Mouse (Mus musculus) layer of hippocampus, postnatal 10 days (tissue): ENCODE results near the gene C5ar2. TPM values are rescaled to one million over a fixed set of nuclear protein-coding genes. Genes with fewer than 3 reads are reported as not detected.
A peak's percentile ranks its signal among the peaks of the same experiment; 100 is the strongest.

Experiments
- DNase-seq, 2 experiments: peaks; one replicate each; pipeline ENCODE4 v3.0.0; 2021; ENCODE audit warnings: low spot score in 2 of 2
- total RNA-seq, 2 experiments: library from RNA; stranded (reverse); gene quantifications; 2 replicates each; pipeline ENCODE4 v1.2.3; 2021

The C5ar2 gene
- total RNA-seq, 2 experiments from 2014 or later = 0.33 to 0.37 TPM

DNA sequence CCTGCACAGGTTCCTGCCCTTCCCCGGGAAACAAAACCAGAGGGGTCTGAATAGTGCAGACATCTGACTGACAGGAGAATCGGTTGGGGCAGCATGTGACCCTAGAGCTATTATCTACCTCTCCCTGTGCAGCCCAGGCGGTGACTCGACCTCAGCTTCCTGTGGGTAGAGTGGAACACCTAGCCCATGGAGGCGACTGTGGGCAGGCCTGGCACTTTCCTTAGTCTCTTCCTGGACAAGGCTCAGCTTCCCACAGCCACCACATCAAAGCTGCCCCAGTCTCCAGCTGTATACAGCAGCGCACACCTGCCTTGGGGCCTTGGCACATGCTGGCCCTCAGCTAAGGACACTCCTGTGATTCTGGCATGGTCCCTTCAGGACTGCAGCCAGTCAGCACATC, 42.8 kb downstream of the C5ar2 start:
- DNase-seq = no peak

DNA sequence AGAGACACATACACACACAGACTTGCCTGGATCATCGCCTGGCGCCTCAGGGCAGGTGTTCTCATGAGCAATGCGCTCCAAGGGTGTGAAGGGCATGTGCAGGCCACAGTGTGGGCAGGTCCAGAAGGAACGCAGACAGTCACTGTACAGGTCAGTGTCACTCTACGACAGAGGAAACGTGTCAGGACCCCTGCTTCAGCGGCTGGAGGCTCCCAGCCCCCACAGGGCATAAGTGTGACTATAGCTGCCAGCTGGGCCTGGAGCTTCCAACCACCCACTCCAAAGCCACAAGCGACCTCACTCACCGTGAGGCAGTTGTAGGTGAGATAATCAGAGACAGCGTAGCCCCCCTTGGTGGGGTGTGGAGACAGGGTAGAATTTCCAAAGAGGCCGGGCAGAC, 45.4 kb downstream of the C5ar2 start:
- DNase-seq = no peak

DNA sequence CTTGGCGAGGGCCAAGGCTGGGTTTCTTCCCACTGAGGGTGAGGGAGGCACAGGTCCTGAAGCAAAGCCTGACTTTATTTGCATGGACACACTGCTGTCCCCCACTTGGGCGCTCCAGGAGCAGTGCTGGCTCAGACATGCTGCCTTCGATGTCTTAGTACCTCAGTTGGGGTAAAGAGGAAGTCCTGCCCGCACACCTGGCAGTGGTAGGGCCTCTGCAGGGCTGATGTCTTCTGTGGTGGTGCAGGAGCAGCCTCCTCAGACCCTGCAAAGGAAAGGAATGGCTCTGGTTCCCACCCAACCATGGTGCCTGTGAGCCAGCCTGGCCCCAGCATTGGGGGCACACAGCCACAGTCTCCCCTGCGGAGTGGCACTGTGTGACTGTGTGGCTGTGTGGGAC, 46.8 kb downstream of the C5ar2 start:
- no peak for DNase-seq

DNA sequence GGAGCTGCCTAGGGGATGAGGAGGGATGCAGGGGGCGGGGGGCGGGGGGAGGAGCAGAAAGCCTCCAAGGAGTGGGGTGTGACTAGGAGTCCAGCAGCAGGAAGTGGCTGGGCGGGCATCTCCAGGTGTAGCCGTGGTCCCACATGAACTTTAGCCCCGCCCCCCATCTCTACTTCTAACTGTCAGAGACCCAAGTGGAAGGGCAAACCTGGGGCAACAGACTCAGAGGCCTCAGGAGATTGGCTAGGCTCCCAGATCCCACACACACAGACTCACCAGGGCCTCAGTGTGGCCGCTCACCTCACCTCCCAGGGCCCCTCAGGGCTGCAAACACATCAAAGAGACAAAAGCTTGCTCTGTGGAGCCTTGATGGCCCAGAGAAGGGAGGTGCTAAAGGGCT, 47.3 kb downstream of the C5ar2 start:
- DNase-seq = no peak

DNA sequence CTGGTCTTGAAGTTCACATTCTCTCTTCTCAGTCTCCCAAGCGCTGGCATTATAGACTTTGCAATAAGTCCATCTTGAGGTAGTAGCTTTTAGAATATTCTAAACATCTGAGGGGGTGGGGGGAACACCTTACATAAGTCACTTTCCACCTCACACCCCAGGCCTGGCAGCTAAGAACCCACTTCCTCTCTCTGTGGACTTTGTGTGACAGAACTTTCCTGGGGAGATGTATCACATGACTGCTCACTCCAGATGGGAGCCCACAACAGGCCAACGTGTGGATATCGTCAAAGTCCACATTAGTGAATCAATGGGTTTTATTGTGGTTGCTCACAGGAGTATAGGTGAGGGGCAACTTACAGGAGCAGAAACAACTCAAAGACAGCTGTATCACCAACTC, 50.3 kb downstream of the C5ar2 start:
- no peak for DNase-seq

DNA sequence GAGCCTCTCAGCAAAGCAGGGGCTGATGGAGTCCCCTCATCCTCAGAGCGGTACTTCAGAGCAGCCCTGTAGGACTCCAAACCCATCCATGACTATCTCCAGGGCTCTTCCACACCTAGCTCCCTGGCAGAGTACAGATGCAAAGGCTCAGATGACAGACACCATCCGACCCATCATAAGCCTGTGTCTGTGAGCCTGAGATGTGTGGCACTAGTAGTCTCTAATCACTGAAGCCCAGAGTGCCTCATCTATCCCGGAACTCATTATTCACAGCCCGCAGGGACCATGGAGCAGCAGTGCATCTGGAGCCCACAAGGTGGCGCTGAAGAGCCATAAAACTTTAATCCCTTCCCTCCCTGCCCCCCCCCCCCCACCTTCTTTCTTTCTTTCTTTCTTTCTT, 51.6 kb downstream of the C5ar2 start:
- DNase-seq = peak; percentile 86 to 87

DNA sequence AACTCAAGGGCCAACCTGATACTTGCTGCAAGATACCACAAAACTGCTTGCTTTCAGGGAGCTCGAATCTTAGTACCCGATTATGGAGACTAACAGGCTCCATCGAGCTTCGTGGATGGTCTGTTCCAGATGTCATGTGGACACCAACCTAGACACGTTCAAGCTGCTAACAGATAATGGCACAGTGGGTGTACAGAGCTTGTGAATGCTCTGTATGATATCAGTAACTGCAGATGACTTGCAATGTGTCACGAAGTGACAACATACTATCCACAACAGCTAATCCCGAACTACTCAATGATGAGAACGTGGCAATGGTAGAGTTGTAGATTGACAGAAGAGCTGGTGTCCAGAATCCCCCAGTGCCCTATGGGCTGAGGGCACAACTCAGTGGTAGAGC, 56.5 kb downstream of the C5ar2 start:
- DNase-seq = no peak

Other genes starting within 250 kb of the C5ar2 start
- gene Bicra, start 196.2 kb downstream of the C5ar2 start, total RNA-seq = 10 to 100 TPM; 19.3 to 21.1 TPM
- gene Zfp541, start 182.3 kb downstream of the C5ar2 start, total RNA-seq = under 1 TPM; 0.40 to 0.43 TPM
- gene Napa, start 145.7 kb downstream of the C5ar2 start, total RNA-seq = 100 to 1,000 TPM; 191 to 195 TPM
- gene Kptn, start 124.3 kb downstream of the C5ar2 start, total RNA-seq = 10 to 100 TPM; 33.3 to 39.1 TPM
- gene Slc8a2, start 114.3 kb downstream of the C5ar2 start, total RNA-seq = 100 to 1,000 TPM; 282 to 292 TPM
- 10 to 100 TPM; 36.2 to 41.5 TPM for gene Meis3, start 69.1 kb downstream of the C5ar2 start, total RNA-seq
- gene Dhx34, start 22.1 kb downstream of the C5ar2 start, total RNA-seq = 10 to 100 TPM; 10.8 to 11.3 TPM
- 1 to 10 TPM; 1.1 to 1.3 TPM for gene C5ar1, start 15.4 kb upstream of the C5ar2 start, total RNA-seq
- 10 to 100 TPM; 35.4 to 35.8 TPM for gene Inafm1, start 29.5 kb upstream of the C5ar2 start, total RNA-seq
- gene Ccdc9, start 42.6 kb upstream of the C5ar2 start, total RNA-seq = 10 to 100 TPM; 81.4 to 98.8 TPM
- 10 to 100 TPM; 28.0 to 30.0 TPM for gene Bbc3, start 64.2 kb upstream of the C5ar2 start, total RNA-seq
- gene Sae1, start 143.7 kb upstream of the C5ar2 start, total RNA-seq = 100 to 1,000 TPM; 106 to 115 TPM
- 10 to 100 TPM; 46.4 to 52.8 TPM for gene Zc3h4, start 156.8 kb upstream of the C5ar2 start, total RNA-seq
- gene Tmem160, start 208.6 kb upstream of the C5ar2 start, total RNA-seq = 100 to 1,000 TPM in 1 of 2 experiments, 10 to 100 TPM in 1; 86.4 to 103 TPM
- gene Npas1, start 233.6 kb upstream of the C5ar2 start, total RNA-seq = 10 to 100 TPM; 20.8 to 23.8 TPM